Mouse (Mus musculus): Measurements from ENCODE around the gene Lmcd1. TPM values are rescaled to one million over a fixed set of nuclear protein-coding genes. Genes with fewer than 3 reads are reported as not detected.
"Not testable (repeated sequence)": the region's sequence is repeated elsewhere in the genome, so short reads cannot be mapped to it uniquely, and the experiment has no call there.

Lmcd1 gene
- 1.2 and 1.5 TPM in 2 replicates for polyA plus RNA-seq (2014; fragmentation: Nextera tagmentation; extraction: Ambion mirVana)

- H3K27ac ChIP-seq (ENCODE audit: low read depth, low read length): no peak within 1 kb of the TSS
- DNase-seq (ENCODE audit: low spot score) (peak; percentile 54), ATAC-seq (replicated peaks; ENCODE audit: low FRiP score) (peak; percentile 85)
- WGBS: 6% methylated on average over 21 of the region's 21 CpGs
- H3K27me3 ChIP-seq (replicated peaks; ENCODE audit: control insufficient read depth, insufficient read depth, low read length): peaks cover 18% of the 10 kb centered on the region
- H3K4me1 ChIP-seq (replicated peaks; ENCODE audit: control insufficient read depth, insufficient read depth, low read length): no peaks in the 10 kb centered on the region
- H3K4me2 ChIP-seq: peak within 1 kb of the TSS; percentile 32; the same call in 1 of the 2 replicates
- no peaks in the 10 kb centered on the region for H3K36me3 ChIP-seq (ENCODE audit: control insufficient read depth, insufficient read depth, low read length)
- no peaks in the 10 kb centered on the region for H3K9me3 ChIP-seq (ENCODE audit: control insufficient read depth, low read length)
- 0 out of 2 replicates have a peak within 1 kb of the TSS, but pooled peaks have one; percentile 11 for H3K4me3 ChIP-seq (ENCODE audit: low read depth, low read length)
- no peak within 1 kb of the TSS for H3K9ac ChIP-seq (ENCODE audit: low read depth, low read length)
Observed at GRCm38 (mm10) chr6:112273501-112274205, at the start of gene Lmcd1. Lmcd1 (plus strand) TSS chr6:112273758.

GRCm38 (mm10) chr6:112223877-112224632 lies 49.5 kb upstream of the Lmcd1 start:
- Histone ChIP-seq H3K36me3 (ENCODE audit: control insufficient read depth, insufficient read depth, low read length) (no peaks in the 10 kb centered on the region), H3K4me2 (no peak overlapping the region), H3K4me3 (ENCODE audit: low read depth, low read length) (no peak overlapping the region), H3K4me1 (replicated peaks; ENCODE audit: control insufficient read depth, insufficient read depth, low read length) (no peaks in the 10 kb centered on the region), H3K9me3 (ENCODE audit: control insufficient read depth, low read length) (no peaks in the 10 kb centered on the region), H3K27ac (ENCODE audit: low read depth, low read length) (no peak overlapping the region), H3K27me3 (replicated peaks; ENCODE audit: control insufficient read depth, insufficient read depth, low read length) (no peaks in the 10 kb centered on the region), H3K9ac (ENCODE audit: low read depth, low read length) (no peak overlapping the region)
- ATAC-seq (replicated peaks; ENCODE audit: low FRiP score): no peak
- no peak for DNase-seq (ENCODE audit: low spot score)
- 74% methylated on average over 13 of the region's 13 CpGs for WGBS

GRCm38 (mm10) chr6:112236775-112237174 lies 36.8 kb upstream of the Lmcd1 start:
- H3K27me3 ChIP-seq (replicated peaks; ENCODE audit: control insufficient read depth, insufficient read depth, low read length): no peaks in the 10 kb centered on the region
- H3K4me3 ChIP-seq (ENCODE audit: low read depth, low read length): no peak overlapping the region
- ATAC-seq (replicated peaks; ENCODE audit: low FRiP score) (no peak), DNase-seq (ENCODE audit: low spot score) (no peak)
- H3K9me3 ChIP-seq (ENCODE audit: control insufficient read depth, low read length): no peaks in the 10 kb centered on the region
- H3K4me2 ChIP-seq: no peak overlapping the region
- no peaks in the 10 kb centered on the region for H3K36me3 ChIP-seq (ENCODE audit: control insufficient read depth, insufficient read depth, low read length)
- no peaks in the 10 kb centered on the region for H3K4me1 ChIP-seq (replicated peaks; ENCODE audit: control insufficient read depth, insufficient read depth, low read length)
- no peak overlapping the region for H3K27ac ChIP-seq (ENCODE audit: low read depth, low read length)
- no peak overlapping the region for H3K9ac ChIP-seq (ENCODE audit: low read depth, low read length)
- WGBS: 76% methylated on average over 1 of the region's 1 CpGs

GRCm38 (mm10) chr6:112242216-112242615 lies 31.3 kb upstream of the Lmcd1 start:
- H3K27ac ChIP-seq (ENCODE audit: low read depth, low read length): no peak overlapping the region
- no peaks in the 10 kb centered on the region for H3K27me3 ChIP-seq (replicated peaks; ENCODE audit: control insufficient read depth, insufficient read depth, low read length)
- H3K4me1 ChIP-seq (replicated peaks; ENCODE audit: control insufficient read depth, insufficient read depth, low read length): no peaks in the 10 kb centered on the region
- 55% methylated on average over 2 of the region's 2 CpGs for WGBS
- ATAC-seq (replicated peaks; ENCODE audit: low FRiP score) (no peak), DNase-seq (ENCODE audit: low spot score) (no peak)
- no peaks in the 10 kb centered on the region for H3K9me3 ChIP-seq (ENCODE audit: control insufficient read depth, low read length)
- H3K36me3 ChIP-seq (ENCODE audit: control insufficient read depth, insufficient read depth, low read length): no peaks in the 10 kb centered on the region
- H3K4me3 ChIP-seq (ENCODE audit: low read depth, low read length): no peak overlapping the region
- no peak overlapping the region for H3K9ac ChIP-seq (ENCODE audit: low read depth, low read length)
- H3K4me2 ChIP-seq: no peak overlapping the region

GRCm38 (mm10) chr6:112245639-112246038 lies 27.9 kb upstream of the Lmcd1 start:
- 59% methylated on average over 4 of the region's 4 CpGs for WGBS
- Histone ChIP-seq H3K27me3 (replicated peaks; ENCODE audit: control insufficient read depth, insufficient read depth, low read length) (no peaks in the 10 kb centered on the region), H3K27ac (ENCODE audit: low read depth, low read length) (no peak overlapping the region), H3K4me2 (no peak overlapping the region), H3K4me3 (ENCODE audit: low read depth, low read length) (no peak overlapping the region), H3K36me3 (ENCODE audit: control insufficient read depth, insufficient read depth, low read length) (no peaks in the 10 kb centered on the region), H3K9me3 (ENCODE audit: control insufficient read depth, low read length) (no peaks in the 10 kb centered on the region), H3K9ac (ENCODE audit: low read depth, low read length) (no peak overlapping the region), H3K4me1 (replicated peaks; ENCODE audit: control insufficient read depth, insufficient read depth, low read length) (no peaks in the 10 kb centered on the region)
- no peak; the same call in 1 of the 2 replicates for ATAC-seq (replicated peaks; ENCODE audit: low FRiP score)
- no peak for DNase-seq (ENCODE audit: low spot score)

- WGBS: 56% methylated on average over 1 of the region's 1 CpGs
- Histone ChIP-seq H3K27ac (ENCODE audit: low read depth, low read length) (no peak overlapping the region), H3K36me3 (ENCODE audit: control insufficient read depth, insufficient read depth, low read length) (no peaks in the 10 kb centered on the region), H3K4me2 (no peak overlapping the region), H3K4me1 (replicated peaks; ENCODE audit: control insufficient read depth, insufficient read depth, low read length) (no peaks in the 10 kb centered on the region), H3K9me3 (ENCODE audit: control insufficient read depth, low read length) (no peaks in the 10 kb centered on the region), H3K27me3 (replicated peaks; ENCODE audit: control insufficient read depth, insufficient read depth, low read length) (no peaks in the 10 kb centered on the region), H3K4me3 (ENCODE audit: low read depth, low read length) (no peak overlapping the region), H3K9ac (ENCODE audit: low read depth, low read length) (no peak overlapping the region)
- DNase-seq (ENCODE audit: low spot score) (no peak), ATAC-seq (replicated peaks; ENCODE audit: low FRiP score) (no peak)
Observed at GRCm38 (mm10) chr6:112246636-112247035, 26.9 kb upstream of the Lmcd1 start.

- not testable (repeated sequence) for H3K27me3 ChIP-seq (replicated peaks; ENCODE audit: control insufficient read depth, insufficient read depth, low read length); ATAC-seq (replicated peaks; ENCODE audit: low FRiP score); H3K9ac ChIP-seq (ENCODE audit: low read depth, low read length); H3K36me3 ChIP-seq (ENCODE audit: control insufficient read depth, insufficient read depth, low read length); H3K27ac ChIP-seq (ENCODE audit: low read depth, low read length); H3K9me3 ChIP-seq (ENCODE audit: control insufficient read depth, low read length); H3K4me1 ChIP-seq (replicated peaks; ENCODE audit: control insufficient read depth, insufficient read depth, low read length); H3K4me2 ChIP-seq; H3K4me3 ChIP-seq (ENCODE audit: low read depth, low read length); DNase-seq (ENCODE audit: low spot score)
- 89% methylated on average over 2 of the region's 3 CpGs for WGBS
Observed at GRCm38 (mm10) chr6:112253943-112254342, 19.6 kb upstream of the Lmcd1 start.

- H3K4me2 ChIP-seq: no peak overlapping the region
- DNase-seq (ENCODE audit: low spot score) (no peak), ATAC-seq (replicated peaks; ENCODE audit: low FRiP score) (no peak)
- no peaks in the 10 kb centered on the region for H3K27me3 ChIP-seq (replicated peaks; ENCODE audit: control insufficient read depth, insufficient read depth, low read length)
- WGBS: 67% methylated on average over 2 of the region's 2 CpGs
- H3K36me3 ChIP-seq (ENCODE audit: control insufficient read depth, insufficient read depth, low read length): no peaks in the 10 kb centered on the region
- no peaks in the 10 kb centered on the region for H3K4me1 ChIP-seq (replicated peaks; ENCODE audit: control insufficient read depth, insufficient read depth, low read length)
- H3K9ac ChIP-seq (ENCODE audit: low read depth, low read length): no peak overlapping the region
- H3K9me3 ChIP-seq (ENCODE audit: control insufficient read depth, low read length): no peaks in the 10 kb centered on the region
- no peak overlapping the region for H3K4me3 ChIP-seq (ENCODE audit: low read depth, low read length)
- no peak overlapping the region for H3K27ac ChIP-seq (ENCODE audit: low read depth, low read length)
Observed at GRCm38 (mm10) chr6:112254967-112255366, 18.6 kb upstream of the Lmcd1 start.

All from liver, embryonic 11.5 days (tissue).